Comparison of ENCODE assay signal across 28 mouse cellular contexts in genomic region chr11:90489166-90489565, GRCm38 (mm10).
"Had no signal": no experiment of that assay in that cellular context is flagged by ENCODE, and none has a peak within 500 bp of the region (broad histone marks: within the 10 kb centered on the region; RNA-seq: fewer than 3 reads in every experiment).

No protein-coding gene starts in this region.

- H3K27me3 ChIP-seq: limb, embryonic 12.5 days; limb, embryonic 13.5 days; limb, embryonic 15.5 days; liver, embryonic 12.5 days; liver, embryonic 13.5 days; liver, embryonic 15.5 days; lung, embryonic 15.5 days; megakaryocyte, embryonic 14.5 days; midbrain, embryonic 15.5 days; neural tube, embryonic 12.5 days had no signal

- H3K9me3 ChIP-seq: limb, embryonic 10.5 days; limb, embryonic 15.5 days; liver, embryonic 12.5 days; liver, embryonic 13.5 days; liver, embryonic 15.5 days; lung, embryonic 15.5 days; megakaryocyte, embryonic 14.5 days; midbrain, embryonic 12.5 days; midbrain, embryonic 15.5 days; neural tube, embryonic 12.5 days had no signal

- DNase-seq: left cerebral cortex, postnatal 4 days; liver; liver, embryonic 13.5 days; liver, postnatal 0 days; lung, adult 18-20 months; lung, adult 2 months; lung, embryonic 14.5 days; lung, postnatal 10 days; lung, postnatal 14 days; lung, postnatal 36 days; lung, postnatal 4 days; midbrain, embryonic 14.5 days had no signal

- H3K27ac ChIP-seq: limb, embryonic 10.5 days; limb, embryonic 12.5 days; limb, embryonic 13.5 days; limb, embryonic 15.5 days; liver, embryonic 12.5 days; liver, embryonic 13.5 days; liver, embryonic 14.5 days; liver, embryonic 15.5 days; lung, embryonic 15.5 days; macrophage; midbrain, embryonic 10.5 days; midbrain, embryonic 12.5 days; midbrain, embryonic 13.5 days; midbrain, embryonic 15.5 days; neural tube, embryonic 12.5 days had no signal

- H3K4me3 ChIP-seq: limb, embryonic 10.5 days; limb, embryonic 12.5 days; limb, embryonic 13.5 days; limb, embryonic 15.5 days; liver, embryonic 12.5 days; liver, embryonic 13.5 days; liver, embryonic 15.5 days; lung, embryonic 15.5 days; megakaryocyte, embryonic 14.5 days; midbrain, embryonic 10.5 days; midbrain, embryonic 12.5 days; midbrain, embryonic 13.5 days; midbrain, embryonic 15.5 days; myocyte; neural tube, embryonic 12.5 days had no signal

- H3K36me3 ChIP-seq: liver, embryonic 13.5 days; liver, embryonic 15.5 days; midbrain, embryonic 15.5 days had no signal

- H3K4me1 ChIP-seq: limb, embryonic 10.5 days; limb, embryonic 12.5 days; limb, embryonic 13.5 days; limb, embryonic 15.5 days; liver, embryonic 12.5 days; liver, embryonic 13.5 days; liver, embryonic 15.5 days; lung, embryonic 15.5 days; megakaryocyte, embryonic 14.5 days had no signal
